Mouse (Mus musculus) embryonic facial prominence, embryonic 14.5 days (tissue): ENCODE results near the gene Cdc14b. TPM values are rescaled to one million over a fixed set of nuclear protein-coding genes. Genes with fewer than 3 reads are reported as not detected.

Experiments
- ATAC-seq: fragments of 200-750 bp; cut with Nextera tagmentation; 2 replicates; pipeline ENCODE4 v1.8.0; 2017; ENCODE audit warnings: low read depth, moderate number of reproducible peaks, moderate TSS enrichment
- DNase-seq: peaks from one replicate; pipeline ENCODE4 v3.0.0-alpha.2; 2015; ENCODE audit warnings: low spot score
- H3K27ac ChIP-seq: fragments of 300-500 bp; sonication (generic); replicated peaks from 2 replicates; pipeline ENCODE4 v1.5.1; 2014; ENCODE audit warnings: low read depth, mild to moderate bottlenecking, low read length, moderate library complexity
- H3K27me3 ChIP-seq: fragments of 300-500 bp; sonication (generic); replicated peaks from 2 replicates; pipeline ENCODE4 v1.6.1; 2014; ENCODE audit warnings: low read length; ENCODE audit not compliant: control insufficient read depth, insufficient read depth
- H3K36me3 ChIP-seq: fragments of 300-500 bp; sonication (generic); 2 replicates; pipeline ENCODE4 v1.6.1; 2014; ENCODE audit warnings: low read length, mixed read lengths; ENCODE audit not compliant: control insufficient read depth, insufficient read depth
- H3K4me1 ChIP-seq: fragments of 300-500 bp; sonication (generic); 2 replicates; pipeline ENCODE4 v1.6.1; 2014; ENCODE audit warnings: antibody characterized with exemption, low read length; ENCODE audit not compliant: control insufficient read depth, insufficient read depth
- H3K4me2 ChIP-seq: fragments of 300-500 bp; sonication (generic); 2 replicates; pipeline ENCODE4 v1.6.1; 2014; ENCODE audit warnings: low read depth, mild to moderate bottlenecking, low read length, moderate library complexity, mixed read lengths
- H3K4me3 ChIP-seq: fragments of 300-500 bp; sonication (generic); 2 replicates; pipeline ENCODE4 v1.5.1; 2014; ENCODE audit warnings: low read depth, mild to moderate bottlenecking, low read length
- H3K9ac ChIP-seq: fragments of 300-500 bp; sonication (generic); 2 replicates; pipeline ENCODE4 v1.6.1; 2014; ENCODE audit warnings: low read depth, mild to moderate bottlenecking, low read length, moderate library complexity, mixed read lengths
- H3K9me3 ChIP-seq: fragments of 300-500 bp; sonication (generic); 2 replicates; pipeline ENCODE4 v1.6.1; 2016; ENCODE audit warnings: low read length; ENCODE audit not compliant: control insufficient read depth
- WGBS: fragments of 180-500 bp; shearing (Covaris S2); extraction: QIAGEN DNeasy Blood & Tissue Kit; methylation state at CpG from one replicate; pipeline ENCODE4 v1.1.7; 2014; 5-methylcytosine and 5-hydroxymethylcytosine counted together
- polyA plus RNA-seq: library from polyadenylated mRNA; unstranded; fragments of >200 nt; fragmentation: Nextera tagmentation; extraction: Ambion mirVana; gene quantifications from 2 replicates; pipeline ENCODE4 v1.2.1, GENCODE M21; 2014

Cdc14b gene
- polyA plus RNA-seq, 1 experiment from 2014 or later = 14.7 TPM

DNA sequence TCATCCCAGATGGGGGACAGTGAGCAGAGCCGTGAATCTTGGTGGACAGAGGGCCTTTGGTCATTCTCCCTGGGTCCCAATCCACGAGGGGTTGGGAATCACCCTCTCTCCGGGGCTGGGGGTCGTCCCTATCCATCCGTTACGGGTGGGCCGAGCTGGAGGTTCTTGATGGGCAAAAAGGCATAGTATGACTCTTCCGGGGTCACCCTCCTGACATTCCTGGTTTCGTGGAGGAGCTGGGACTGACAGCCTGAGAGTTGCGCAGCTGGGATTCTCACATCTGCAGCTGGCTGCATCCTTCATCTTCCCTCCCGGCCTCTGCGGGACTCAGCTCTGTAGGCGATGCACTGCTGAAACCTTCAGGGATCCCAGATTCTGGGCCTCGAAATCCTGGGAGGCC, 112.5 kb downstream of the Cdc14b start:
- ATAC-seq = no peak
- WGBS = 2% methylated on average over 14 of the region's 14 CpGs

GRCm38 (mm10) chr13:64161916-64162611, 113.0 kb downstream of the Cdc14b start:
- H3K9ac ChIP-seq = peak overlapping the region; percentile 89

More for the DNA sequence above, 112.5 kb downstream of the Cdc14b start:
- Histone ChIP-seq H3K4me3 (peak overlapping the region; percentile 87), H3K36me3 (peaks cover 16% of the 10 kb centered on the region), H3K9ac (peak overlapping the region; percentile 89), H3K27me3 (no peaks in the 10 kb centered on the region), H3K4me1 (peaks cover 14% of the 10 kb centered on the region), H3K4me2 (peak overlapping the region; percentile 99), H3K27ac (no peak overlapping the region), H3K9me3 (peaks cover 37% of the 10 kb centered on the region)
- DNase-seq = peak; percentile 46

DNA sequence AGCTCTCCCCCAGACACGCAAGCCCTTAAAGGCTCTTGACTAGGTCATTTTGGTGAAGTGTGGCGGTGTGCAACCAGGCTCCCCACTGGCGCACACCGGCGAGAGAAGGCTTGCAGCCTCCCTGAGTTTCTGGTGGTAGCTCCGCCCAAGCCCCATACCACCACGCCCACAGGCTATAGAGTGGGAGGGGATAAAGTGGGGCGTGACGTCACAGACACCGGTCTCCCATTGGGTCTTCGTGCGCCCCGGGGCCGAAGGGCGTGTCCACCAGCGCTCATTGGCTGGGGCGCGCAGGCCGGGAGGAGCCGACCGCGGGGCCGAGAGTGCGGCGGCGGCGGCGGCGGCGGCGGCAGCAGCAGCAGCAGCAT, 113.6 kb downstream of the Cdc14b start, which contains the start of gene Habp4:
TSS of gene Habp4 (plus strand) at position 277 of the 368 bp plus-strand sequence.
- Histone ChIP-seq H3K27ac (peak within 1 kb of the TSS; percentile 81), H3K4me1 (peaks cover 14% of the 10 kb centered on the region)
- ATAC-seq = peak; percentile 99

More at GRCm38 (mm10) chr13:64161916-64162611, 113.0 kb downstream of the Cdc14b start:
- ATAC-seq (peak; percentile 73; the same call in 1 of the 2 replicates), DNase-seq (no peak)
- H3K4me2 ChIP-seq = peak overlapping the region; percentile 99
- no peaks in the 10 kb centered on the region for H3K27me3 ChIP-seq
- H3K4me1 ChIP-seq = peaks cover 14% of the 10 kb centered on the region
- WGBS = 0% methylated on average over 17 of the region's 71 CpGs
- peaks cover 31% of the 10 kb centered on the region for H3K9me3 ChIP-seq
- H3K27ac ChIP-seq = peak overlapping the region; percentile 81
- peak overlapping the region; percentile 87 for H3K4me3 ChIP-seq
- peaks cover 11% of the 10 kb centered on the region for H3K36me3 ChIP-seq

DNA sequence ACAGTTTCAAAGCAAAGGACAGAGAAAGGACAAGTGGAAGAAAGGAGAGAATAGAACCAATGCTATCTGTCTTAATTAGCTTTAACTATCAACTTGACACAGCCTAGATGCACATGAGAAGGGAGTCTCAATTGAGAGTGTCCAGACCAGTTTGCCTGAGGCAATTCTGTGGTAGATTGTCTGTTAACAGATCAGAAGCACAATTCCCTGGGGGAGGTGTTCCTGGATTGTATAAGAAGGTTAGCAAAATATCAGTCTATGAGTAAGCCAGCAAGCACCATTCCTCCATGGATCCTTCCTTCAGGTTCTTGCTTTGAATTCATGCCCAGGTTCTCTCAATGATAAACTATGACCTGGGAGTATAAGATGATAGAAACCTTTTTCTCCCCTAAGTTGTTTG, 118.1 kb downstream of the Cdc14b start:
- DNase-seq (peak; percentile 3), ATAC-seq (no peak)
- Histone ChIP-seq H3K36me3 (no peaks in the 10 kb centered on the region), H3K27me3 (no peaks in the 10 kb centered on the region), H3K9ac (no peak overlapping the region), H3K4me2 (no peak overlapping the region), H3K4me1 (peaks cover 3% of the 10 kb centered on the region; the same call in 1 of the 2 replicates), H3K27ac (no peak overlapping the region), H3K9me3 (no peaks in the 10 kb centered on the region), H3K4me3 (no peak overlapping the region)

More for the DNA sequence above, 113.6 kb downstream of the Cdc14b start, which contains the start of gene Habp4:
- DNase-seq = peak; percentile 99
- Histone ChIP-seq H3K4me3 (peak within 1 kb of the TSS; percentile 87), H3K27me3 (no peaks in the 10 kb centered on the region), H3K36me3 (peaks cover 6% of the 10 kb centered on the region), H3K9me3 (peaks cover 26% of the 10 kb centered on the region), H3K4me2 (peak within 1 kb of the TSS; percentile 99), H3K9ac (peak within 1 kb of the TSS; percentile 89)
- WGBS = 1% methylated on average over 16 of the region's 31 CpGs

- no peak overlapping the region for H3K4me2 ChIP-seq
- no peak overlapping the region for H3K27ac ChIP-seq
- no peak overlapping the region for H3K4me3 ChIP-seq
- H3K9ac ChIP-seq = no peak overlapping the region
- H3K9me3 ChIP-seq = no peaks in the 10 kb centered on the region
- 7% methylated on average over 1 of the region's 1 CpGs for WGBS
- no peaks in the 10 kb centered on the region for H3K36me3 ChIP-seq
- DNase-seq (peak; percentile 86), ATAC-seq (no peak)
- H3K4me1 ChIP-seq = no peaks in the 10 kb centered on the region; the same call in 1 of the 2 replicates
- H3K27me3 ChIP-seq = no peaks in the 10 kb centered on the region
Observed at GRCm38 (mm10) chr13:64155171-64155571, 119.9 kb downstream of the Cdc14b start.

GRCm38 (mm10) chr13:64154651-64155050, 120.4 kb downstream of the Cdc14b start:
- H3K4me3 ChIP-seq = no peak overlapping the region
- no peaks in the 10 kb centered on the region for H3K36me3 ChIP-seq
- ATAC-seq (no peak), DNase-seq (peak; percentile 5)
- H3K9me3 ChIP-seq = no peaks in the 10 kb centered on the region
- no peak overlapping the region for H3K27ac ChIP-seq
- H3K4me2 ChIP-seq = no peak overlapping the region
- 59% methylated on average over 2 of the region's 2 CpGs for WGBS
- no peaks in the 10 kb centered on the region for H3K27me3 ChIP-seq
- H3K9ac ChIP-seq = no peak overlapping the region
- peaks cover 2% of the 10 kb centered on the region; the same call in 1 of the 2 replicates for H3K4me1 ChIP-seq

GRCm38 (mm10) chr13:64153751-64154267, 121.3 kb downstream of the Cdc14b start:
- 1% methylated on average over 18 of the region's 18 CpGs for WGBS
- DNase-seq = peak; percentile 80
- Histone ChIP-seq H3K27me3 (no peaks in the 10 kb centered on the region), H3K4me3 (peak overlapping the region; percentile 81), H3K4me1 (peaks cover 2% of the 10 kb centered on the region; the same call in 1 of the 2 replicates), H3K4me2 (peak overlapping the region; percentile 86), H3K36me3 (no peaks in the 10 kb centered on the region), H3K9me3 (no peaks in the 10 kb centered on the region), H3K27ac (peak overlapping the region; percentile 39), H3K9ac (peak overlapping the region; percentile 49)
- peak; percentile 5 for ATAC-seq

DNA sequence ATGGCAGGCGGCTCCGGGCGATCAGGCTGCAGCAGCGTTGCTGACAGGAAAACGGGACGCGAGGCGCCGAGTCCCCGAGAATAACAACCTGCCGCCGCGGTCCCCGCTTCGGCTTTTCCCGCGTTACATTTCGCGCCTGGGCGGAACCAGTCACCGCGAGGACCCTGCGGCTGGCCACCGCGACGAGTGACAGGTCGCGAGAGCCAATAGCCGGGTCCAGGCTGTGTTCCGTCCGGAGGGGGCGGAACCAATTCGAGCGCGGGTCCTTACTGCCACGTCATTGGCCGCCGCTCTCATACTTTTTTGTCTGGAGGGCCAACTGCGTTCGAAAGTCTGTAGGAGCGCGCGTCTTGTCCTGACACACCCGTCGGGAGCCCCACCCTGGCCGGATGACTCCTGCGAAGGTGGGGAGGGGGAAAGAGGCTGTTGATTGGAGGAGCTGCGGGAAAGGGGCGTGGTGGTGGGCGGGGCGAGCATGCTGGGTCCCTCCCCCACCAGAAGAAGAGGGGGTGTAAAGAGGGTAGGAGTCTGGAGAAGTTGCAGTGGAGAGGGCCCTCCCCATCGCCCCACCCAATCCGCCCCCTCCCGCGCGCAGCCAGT, 121.9 kb downstream of the Cdc14b start, which contains the start of gene Zfp367:
TSS of gene Zfp367 (minus strand) at position 120 of the 600 bp plus-strand sequence.
- peak within 1 kb of the TSS; percentile 90 for H3K27ac ChIP-seq
- WGBS = 0% methylated on average over 22 of the region's 56 CpGs

More for the DNA sequence above, 121.9 kb downstream of the Cdc14b start, which contains the start of gene Zfp367:
- Histone ChIP-seq H3K9ac (peak within 1 kb of the TSS; percentile 79), H3K27me3 (no peaks in the 10 kb centered on the region), H3K9me3 (no peaks in the 10 kb centered on the region), H3K4me2 (peak within 1 kb of the TSS; percentile 86), H3K4me3 (peak within 1 kb of the TSS; percentile 81), H3K36me3 (no peaks in the 10 kb centered on the region), H3K4me1 (peaks cover 2% of the 10 kb centered on the region; the same call in 1 of the 2 replicates)
- DNase-seq (peak; percentile 100), ATAC-seq (peak; percentile 96)
